Mouse (Mus musculus) spleen, adult 12 weeks (tissue): ENCODE data around the gene Lrrk1.
"Not testable (repeated sequence)": the region's sequence is repeated elsewhere in the genome, so short reads cannot be mapped to it uniquely, and the experiment has no call there.

ENCODE experiments used
- DNase-seq: peaks from one replicate; pipeline ENCODE4 v3.0.0; 2022; ENCODE audit warnings: low spot score

Lrrk1 gene

DNA sequence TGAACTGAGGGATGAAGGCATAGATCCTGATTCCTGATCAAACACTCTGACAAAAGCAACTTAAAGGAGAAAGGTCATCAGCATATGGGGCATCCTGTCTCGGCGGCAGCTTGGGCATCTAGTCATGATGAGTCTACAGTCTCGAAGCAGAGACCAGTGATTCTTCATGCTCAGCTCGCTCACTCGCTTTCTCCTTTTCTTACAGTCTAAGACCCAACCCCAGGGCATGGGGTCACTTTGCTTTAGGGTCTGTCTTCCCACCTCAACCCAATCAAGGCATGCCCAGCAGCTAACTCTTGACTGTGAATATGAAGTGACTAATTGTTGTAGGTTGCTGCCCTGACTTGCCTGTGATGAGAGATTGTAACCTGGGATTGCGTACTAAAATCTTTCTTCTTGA, 163.6 kb downstream of the Lrrk1 start:
- no peak for DNase-seq

DNA sequence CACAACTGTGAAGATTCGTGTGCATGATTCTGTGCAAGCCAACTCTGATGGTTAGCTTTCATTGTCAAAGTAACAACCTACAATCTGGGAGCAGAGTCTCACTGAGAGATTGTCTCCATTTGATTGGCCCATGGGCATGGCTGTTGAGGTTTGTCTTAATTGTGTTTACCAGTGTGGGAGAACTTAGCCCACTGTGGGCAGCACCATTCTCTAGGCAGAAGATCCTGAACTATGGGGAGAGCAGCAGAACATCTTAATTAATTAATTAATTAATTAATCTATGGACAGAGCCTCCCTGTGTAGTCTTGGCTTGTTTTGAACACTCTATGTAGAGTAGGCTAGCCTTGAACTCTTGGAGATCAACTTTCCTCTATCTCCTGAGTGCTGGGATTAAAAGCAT, 164.4 kb downstream of the Lrrk1 start:
- DNase-seq, result no peak

DNA sequence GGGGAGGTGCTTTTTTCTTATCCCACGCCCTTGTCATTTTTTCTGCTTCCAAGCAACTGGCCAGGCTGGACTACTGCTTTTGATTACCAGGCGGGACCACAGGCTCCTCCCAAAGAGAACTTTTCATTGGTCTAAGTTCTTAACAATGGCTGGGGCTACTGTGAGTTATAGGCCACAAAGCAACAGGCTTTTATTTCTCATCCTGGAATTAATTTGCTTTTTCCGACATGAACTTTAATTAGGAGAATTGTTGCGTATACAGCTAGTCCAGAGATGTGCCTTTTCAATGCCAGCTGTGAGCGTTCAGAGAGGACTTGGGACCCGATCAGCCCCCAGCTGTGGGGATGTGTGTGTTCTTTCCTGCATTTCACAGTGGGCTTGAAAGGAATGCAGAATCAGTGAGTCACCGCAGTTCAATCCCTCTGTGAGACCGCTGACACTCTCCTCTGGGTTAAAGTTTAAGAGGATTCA, 165.5 kb downstream of the Lrrk1 start:
- DNase-seq, result no peak

- no peak for DNase-seq
Measured at GRCm38 (mm10) chr7:66219794-66220227, 168.3 kb downstream of the Lrrk1 start.

- no peak for DNase-seq
Measured at GRCm38 (mm10) chr7:66219028-66219793, 168.9 kb downstream of the Lrrk1 start.

DNA sequence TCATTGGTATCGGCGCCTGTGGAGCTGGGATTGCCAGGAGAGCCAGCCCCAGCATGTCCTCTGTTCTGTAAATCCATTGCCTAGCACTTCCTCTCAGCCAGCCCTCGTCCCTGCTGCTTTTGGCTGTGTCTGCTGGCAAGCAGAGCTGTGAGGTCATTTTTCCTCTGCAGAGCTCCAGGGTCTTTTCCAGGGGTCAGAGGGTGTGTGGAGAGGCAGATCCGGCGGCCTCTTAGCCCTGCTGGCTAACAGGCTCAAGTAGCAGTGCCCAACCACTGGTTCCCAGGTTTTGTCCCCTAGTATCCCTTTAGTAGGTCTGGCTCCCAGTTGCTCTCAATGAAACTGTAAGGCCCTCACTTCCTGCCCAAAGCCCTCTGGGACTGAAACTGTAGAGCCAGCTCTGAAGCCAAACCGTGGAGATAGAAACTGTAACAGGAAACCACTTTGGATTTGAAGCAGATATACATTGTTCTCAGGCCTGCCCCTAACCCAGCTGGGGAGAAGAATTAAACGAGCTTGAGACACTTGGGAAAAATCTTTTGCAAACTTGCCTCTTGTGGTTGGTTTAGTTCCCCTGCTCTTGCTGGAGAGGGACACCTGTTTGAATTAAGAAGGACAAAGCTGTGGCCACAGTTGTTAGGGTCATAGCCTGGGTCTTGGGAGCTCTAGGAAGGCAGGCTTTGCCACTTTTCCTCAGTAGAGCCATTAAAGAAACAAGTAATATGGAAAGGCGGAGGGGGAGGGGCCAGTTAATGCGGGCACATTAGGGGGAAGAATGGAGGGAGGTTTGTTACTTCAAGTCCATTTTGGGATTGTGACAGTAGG, 169.7 kb downstream of the Lrrk1 start:
- no peak for DNase-seq

- no peak for DNase-seq
Measured at GRCm38 (mm10) chr7:66217531-66218094, 170.5 kb downstream of the Lrrk1 start.

DNA sequence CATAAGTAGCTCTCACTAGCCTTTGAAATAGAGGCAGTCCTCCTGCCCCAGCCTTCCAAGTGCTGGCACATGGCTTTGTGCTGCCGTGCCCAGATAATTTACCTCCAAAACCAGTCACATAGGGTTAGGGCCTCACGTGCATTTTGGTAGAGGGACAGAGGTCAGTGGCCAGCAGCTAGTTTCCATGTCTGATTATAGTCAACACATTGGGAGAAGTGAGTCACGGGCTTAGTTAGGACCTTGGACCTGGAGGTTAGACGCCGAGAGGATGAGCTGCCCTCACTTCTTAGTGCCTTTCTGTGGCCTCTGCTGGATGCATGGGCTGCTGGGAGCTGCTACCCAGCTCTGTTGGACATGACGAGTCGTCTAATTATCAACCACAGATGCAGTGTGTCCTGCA, 171.1 kb downstream of the Lrrk1 start:
- DNase-seq, result no peak

DNA sequence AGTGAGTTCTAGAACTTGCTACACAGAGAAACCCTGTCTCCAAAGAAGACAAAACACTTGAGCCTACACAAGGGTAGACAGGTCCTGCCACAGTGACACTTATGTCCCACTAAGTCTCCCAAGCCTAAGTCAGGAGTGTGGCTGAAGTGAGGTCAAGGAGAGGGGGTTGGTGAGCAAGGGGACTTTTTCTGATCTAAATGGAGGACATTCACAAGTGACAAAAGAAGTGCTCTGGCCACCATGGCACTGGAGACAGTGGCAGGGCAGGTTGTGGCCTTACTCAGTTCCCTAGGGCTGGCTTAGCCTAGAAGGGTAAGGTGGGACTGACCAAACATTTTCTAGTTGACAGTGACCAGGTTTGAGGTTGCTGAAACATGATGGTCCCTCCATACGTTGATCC, 172.2 kb downstream of the Lrrk1 start:
- DNase-seq, result no peak

GRCm38 (mm10) chr7:66214477-66214876, 173.7 kb downstream of the Lrrk1 start:
- no peak for DNase-seq

GRCm38 (mm10) chr7:66212887-66213286, 175.3 kb downstream of the Lrrk1 start:
- no peak for DNase-seq

DNA sequence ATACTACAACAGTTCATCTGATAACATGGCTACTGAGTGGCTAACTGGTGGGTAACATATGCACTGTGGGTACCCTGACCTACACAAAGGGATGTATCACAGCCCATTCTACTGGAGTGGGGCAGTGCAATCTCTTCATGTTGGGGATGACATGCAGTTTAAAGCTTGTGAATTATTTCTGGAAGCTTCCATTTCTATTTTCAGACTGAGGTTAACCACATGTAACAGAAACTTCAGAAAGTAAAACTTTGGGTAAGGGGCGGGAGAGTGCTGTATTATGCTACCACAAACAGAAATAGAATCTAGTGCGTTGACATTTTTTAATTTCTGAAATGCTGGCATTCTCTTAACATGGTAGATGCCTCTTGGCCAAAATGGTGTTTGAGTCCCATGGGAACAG, 178.2 kb downstream of the Lrrk1 start:
- DNase-seq, result no peak

DNA sequence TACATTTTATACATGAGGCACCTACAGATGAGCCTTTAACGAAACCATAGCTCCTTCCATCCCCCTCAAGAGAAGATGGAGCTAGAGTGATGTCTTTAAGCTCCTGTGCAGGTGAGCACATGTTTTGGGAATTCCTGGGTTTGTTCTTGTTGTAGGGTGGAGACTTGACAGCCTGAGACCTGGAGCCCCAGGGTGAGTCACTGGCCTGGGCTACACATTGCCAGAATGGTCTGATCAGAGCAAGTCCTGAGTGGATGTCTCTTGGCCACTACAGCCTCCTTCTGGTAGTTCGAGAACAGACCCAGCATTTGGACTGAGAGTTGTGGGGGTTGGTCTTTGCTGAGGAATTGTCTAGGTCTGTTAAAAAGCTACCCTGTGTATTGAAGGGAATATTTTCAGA, 186.5 kb downstream of the Lrrk1 start:
- DNase-seq, result no peak

- peak; percentile 26 for DNase-seq
Measured at GRCm38 (mm10) chr7:66200791-66201450, 187.2 kb downstream of the Lrrk1 start.

- DNase-seq, result no peak
Measured at GRCm38 (mm10) chr7:66200383-66200782, 187.8 kb downstream of the Lrrk1 start.

- DNase-seq, result no peak
Measured at GRCm38 (mm10) chr7:66199391-66199831, 188.7 kb downstream of the Lrrk1 start.

- DNase-seq, result no peak
Measured at GRCm38 (mm10) chr7:66198416-66198815, 189.7 kb downstream of the Lrrk1 start.

DNA sequence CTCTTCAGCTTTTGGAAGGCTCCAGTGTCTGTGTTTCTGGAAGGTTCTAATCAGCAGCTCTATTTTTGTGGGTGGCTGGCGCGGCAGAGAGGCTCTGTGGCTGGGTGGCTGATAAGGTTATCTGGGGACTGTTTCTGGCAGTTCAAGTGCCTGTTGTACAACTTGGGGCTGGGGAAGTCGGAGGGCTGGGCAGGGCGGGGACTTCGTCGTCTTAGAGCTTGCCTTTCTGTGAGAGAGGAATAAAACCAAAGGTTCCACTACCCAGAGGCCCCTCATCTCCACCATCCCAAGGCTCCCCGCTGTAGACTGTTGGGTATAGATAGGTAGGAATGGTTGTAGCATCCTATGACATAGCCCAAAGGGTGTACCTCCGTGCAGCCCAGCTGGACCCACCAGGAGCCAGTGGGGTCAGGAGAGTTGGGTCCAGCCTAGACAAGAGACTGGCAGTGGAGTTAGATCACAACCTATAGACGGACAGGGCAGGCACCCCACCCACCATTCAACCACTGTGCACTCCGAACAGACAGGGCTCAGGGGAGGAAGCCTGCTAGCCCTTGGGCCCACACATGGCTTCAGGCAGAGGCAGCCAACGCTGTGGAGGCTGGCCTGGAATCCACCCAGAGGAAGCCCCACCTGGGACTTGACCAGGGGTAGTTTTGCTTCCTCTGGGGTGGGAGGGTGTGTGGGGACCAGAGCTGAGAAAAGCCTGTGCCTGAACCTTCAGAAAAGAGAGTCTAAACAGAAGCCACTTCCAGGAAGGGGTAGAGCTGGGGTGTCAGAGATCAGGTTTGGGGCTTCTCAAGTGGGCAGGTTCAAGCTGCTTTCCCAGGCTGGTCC, 191.3 kb downstream of the Lrrk1 start:
- peak; percentile 62 for DNase-seq

DNA sequence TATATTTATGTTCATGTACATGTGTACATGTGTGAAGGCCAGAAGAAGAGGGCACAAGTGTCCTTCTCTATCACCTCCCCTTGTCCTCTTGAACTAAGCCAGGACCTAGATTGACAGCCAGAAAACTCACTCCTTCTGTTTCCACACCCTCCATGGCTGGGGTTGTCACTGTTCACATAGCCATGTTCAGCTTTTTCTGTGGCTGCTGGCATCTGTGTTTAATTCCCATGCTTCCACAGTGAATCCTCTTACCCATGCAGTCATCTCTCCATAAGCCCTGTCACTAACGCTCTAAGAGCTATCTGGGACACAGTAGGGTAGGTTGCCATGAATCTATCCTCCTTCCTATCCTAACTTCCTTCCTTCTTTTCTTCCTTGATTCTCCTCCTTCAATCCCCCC, 192.3 kb downstream of the Lrrk1 start:
- no peak for DNase-seq

DNA sequence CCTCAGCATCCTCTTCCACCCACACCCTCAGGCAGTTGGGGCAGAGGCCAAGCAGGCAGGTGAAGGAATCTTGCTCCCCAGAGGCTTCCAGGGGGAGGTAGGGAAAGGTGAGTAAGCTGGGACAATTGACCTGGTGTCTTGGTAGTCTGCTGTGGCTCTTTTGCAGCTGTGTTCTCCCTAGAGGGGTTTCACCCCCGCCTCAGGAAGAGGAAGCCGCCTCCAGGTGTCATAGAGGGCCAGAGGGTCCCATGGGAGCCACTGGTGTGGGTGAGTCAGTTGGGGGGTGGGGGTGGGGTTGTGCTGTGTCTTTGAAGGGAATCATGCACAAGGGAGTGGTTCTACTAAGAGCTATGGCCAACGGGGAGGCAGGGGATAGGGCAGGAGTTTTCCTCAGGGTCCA, 193.6 kb downstream of the Lrrk1 start:
- DNase-seq, result no peak

GRCm38 (mm10) chr7:66190385-66190784, 197.8 kb downstream of the Lrrk1 start:
- DNase-seq, result not testable (repeated sequence)
